Mouse (Mus musculus): ENCODE data around the gene Acadl. TPM values are rescaled to one million over a fixed set of nuclear protein-coding genes. Genes with fewer than 3 reads are reported as not detected.

Gene Acadl
- polyA plus RNA-seq, 1 experiment from 2014 or later = 37.4 TPM

DNA sequence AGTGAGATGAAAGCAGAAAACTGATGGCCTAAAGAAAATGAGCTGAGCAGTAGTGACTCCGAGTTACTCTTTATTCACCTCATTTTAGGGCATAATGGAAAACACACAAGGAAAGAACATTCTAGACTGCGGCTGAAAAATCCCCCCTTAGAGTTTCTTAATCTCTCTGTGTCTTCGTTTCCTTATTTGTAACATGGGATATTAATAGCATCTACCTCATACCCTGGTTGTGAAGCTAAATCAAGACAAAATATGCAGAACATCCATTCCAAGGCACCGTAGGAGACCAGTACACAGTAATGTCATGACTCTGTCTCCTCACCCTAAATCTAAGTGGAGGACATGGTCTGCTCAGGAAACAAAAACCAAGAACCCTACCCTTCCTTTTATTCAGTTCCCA is 2.6 kb upstream of the Acadl start:
- WGBS = 93% methylated on average over 4 of the region's 4 CpGs
- DNase-seq (ENCODE audit: low spot score) = no peak
- H3K36me3 ChIP-seq = no peaks in the 10 kb centered on the region

DNA sequence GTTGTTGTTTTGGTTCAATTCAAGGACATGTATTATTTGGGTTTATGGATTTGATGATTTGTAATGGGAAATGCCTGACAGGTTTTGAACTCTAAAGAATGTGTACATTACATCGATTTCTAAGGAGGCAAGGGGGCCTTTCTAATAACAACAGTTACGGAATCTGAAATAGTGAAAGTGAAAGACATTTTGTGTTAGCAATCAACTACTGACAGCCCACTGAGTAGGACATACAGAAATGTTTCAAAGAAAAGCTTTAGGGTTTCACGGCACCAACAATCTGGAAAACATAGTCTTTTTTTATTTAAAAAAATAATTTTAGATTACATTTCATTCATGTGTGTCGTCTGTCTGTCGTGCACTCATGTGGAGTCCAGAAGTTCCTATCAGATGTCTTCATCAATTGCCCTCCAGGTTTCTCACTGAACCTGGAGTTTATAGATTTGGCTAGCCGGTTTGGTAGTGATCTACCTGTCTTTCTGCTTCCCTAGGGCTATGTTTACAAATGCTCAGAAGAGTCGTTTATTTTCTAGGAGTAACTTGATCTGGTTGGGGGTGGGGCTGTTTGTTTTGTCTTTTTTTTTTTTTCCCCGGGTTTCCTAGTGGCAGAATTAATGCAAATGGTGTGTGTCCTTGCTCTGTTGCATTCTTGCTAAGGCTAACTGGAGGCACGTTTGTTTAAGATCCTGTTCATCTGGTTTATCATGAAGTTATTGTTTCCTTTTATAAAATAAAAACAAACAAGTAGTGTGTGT is 841 bp upstream of the Acadl start:
- Histone ChIP-seq H3K4me1 (peaks cover 18% of the 10 kb centered on the region), H3K4me3 (peak overlapping the region; percentile 94), H3K27me3 (ENCODE audit: low read depth, poor library complexity, severe bottlenecking) (peaks cover 20% of the 10 kb centered on the region), H3K9me3 (replicated peaks) (no peaks in the 10 kb centered on the region; the same call in 1 of the 2 replicates), H3K36me3 (no peaks in the 10 kb centered on the region), H3K27ac (replicated peaks) (no peak overlapping the region)
- no peak for DNase-seq (ENCODE audit: low spot score)
- 19% methylated on average over 9 of the region's 9 CpGs for WGBS

More for the DNA sequence above, 2.6 kb upstream of the Acadl start:
- Histone ChIP-seq H3K27me3 (ENCODE audit: low read depth, poor library complexity, severe bottlenecking) (peaks cover 20% of the 10 kb centered on the region), H3K4me3 (no peak overlapping the region), H3K27ac (replicated peaks) (no peak overlapping the region), H3K4me1 (peaks cover 18% of the 10 kb centered on the region), H3K9me3 (replicated peaks) (no peaks in the 10 kb centered on the region)

DNA sequence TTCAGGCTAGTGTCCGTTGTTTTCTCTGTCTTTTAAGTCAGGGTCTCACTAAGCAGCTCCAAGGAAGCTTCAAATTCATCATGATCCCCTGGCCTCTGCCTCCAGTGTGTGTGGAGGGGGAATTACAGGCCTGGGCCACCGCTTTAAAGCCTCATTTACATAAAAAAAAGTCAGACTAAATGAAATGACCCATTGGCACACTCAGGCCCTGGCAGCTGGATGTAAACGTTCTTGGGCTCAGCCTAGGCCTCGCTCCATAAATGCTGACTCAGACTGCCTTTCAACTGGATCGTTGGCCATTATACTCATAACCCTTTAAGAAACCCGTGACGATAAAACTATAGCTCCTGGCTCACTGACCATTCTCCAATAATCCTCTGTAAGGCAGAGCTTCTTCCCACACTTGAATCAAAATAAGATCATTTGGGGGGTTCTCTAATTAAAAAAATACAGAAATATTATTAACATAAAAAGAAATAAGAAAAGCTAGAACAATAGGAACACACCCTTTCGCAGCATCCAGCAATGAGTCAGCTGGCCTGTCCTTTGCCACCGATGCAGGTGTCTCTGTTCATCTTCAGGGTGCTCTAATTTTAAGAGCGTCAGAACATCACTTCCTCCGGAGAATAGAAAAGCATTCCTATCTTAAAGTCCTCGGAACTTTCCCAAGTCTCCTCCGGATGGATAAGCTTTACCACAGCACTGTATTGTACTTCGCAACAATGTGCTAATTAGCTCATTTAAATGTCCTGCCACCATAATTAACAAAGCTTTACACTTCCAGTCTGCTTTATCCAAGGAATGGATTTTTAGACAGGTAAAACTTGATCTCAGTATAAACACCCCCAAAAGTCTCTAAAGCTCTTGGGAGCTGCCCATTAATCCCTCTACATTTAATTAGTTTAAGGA is 1.1 kb downstream of the Acadl start:
- Histone ChIP-seq H3K4me3 (peak overlapping the region; percentile 94), H3K36me3 (peaks cover 6% of the 10 kb centered on the region; the same call in 1 of the 2 replicates)
- WGBS = 27% methylated on average over 14 of the region's 14 CpGs

DNA sequence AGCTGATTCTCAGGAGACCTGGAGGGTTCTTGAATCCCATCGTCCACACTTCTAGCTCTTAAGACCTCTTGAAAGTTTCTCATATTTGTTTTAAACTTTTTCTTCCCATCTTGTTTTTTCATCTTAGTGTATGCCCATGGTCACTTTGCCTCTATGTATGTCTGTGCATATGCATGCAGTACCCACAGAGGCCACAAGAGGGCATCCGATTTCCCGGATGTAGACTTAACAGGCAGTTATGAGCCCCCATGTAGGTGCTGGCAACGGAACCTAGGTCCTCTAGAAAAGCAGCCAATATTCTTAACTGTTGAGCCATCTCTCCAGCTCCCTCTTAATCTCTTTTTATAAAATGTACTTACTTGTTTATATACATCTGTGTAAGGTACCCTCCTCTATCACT is 15.6 kb downstream of the Acadl start:
- H3K4me1 ChIP-seq = no peaks in the 10 kb centered on the region
- no peak for DNase-seq (ENCODE audit: low spot score)
- no peak overlapping the region for H3K4me3 ChIP-seq
- H3K9me3 ChIP-seq (replicated peaks) = peaks cover 7% of the 10 kb centered on the region; the same call in 1 of the 2 replicates
- no peaks in the 10 kb centered on the region for H3K27me3 ChIP-seq (ENCODE audit: low read depth, poor library complexity, severe bottlenecking)
- H3K36me3 ChIP-seq = peaks cover 43% of the 10 kb centered on the region
- WGBS = 90% methylated on average over 4 of the region's 4 CpGs
- no peak overlapping the region for H3K27ac ChIP-seq (replicated peaks)

More for the DNA sequence above, 1.1 kb downstream of the Acadl start:
- Histone ChIP-seq H3K27ac (replicated peaks) (peak overlapping the region; percentile 90; the same call in 1 of the 2 replicates), H3K27me3 (ENCODE audit: low read depth, poor library complexity, severe bottlenecking) (peaks cover 20% of the 10 kb centered on the region), H3K4me1 (peaks cover 18% of the 10 kb centered on the region), H3K9me3 (replicated peaks) (no peaks in the 10 kb centered on the region; the same call in 1 of the 2 replicates)
- peak; percentile 31 for DNase-seq (ENCODE audit: low spot score)

DNA sequence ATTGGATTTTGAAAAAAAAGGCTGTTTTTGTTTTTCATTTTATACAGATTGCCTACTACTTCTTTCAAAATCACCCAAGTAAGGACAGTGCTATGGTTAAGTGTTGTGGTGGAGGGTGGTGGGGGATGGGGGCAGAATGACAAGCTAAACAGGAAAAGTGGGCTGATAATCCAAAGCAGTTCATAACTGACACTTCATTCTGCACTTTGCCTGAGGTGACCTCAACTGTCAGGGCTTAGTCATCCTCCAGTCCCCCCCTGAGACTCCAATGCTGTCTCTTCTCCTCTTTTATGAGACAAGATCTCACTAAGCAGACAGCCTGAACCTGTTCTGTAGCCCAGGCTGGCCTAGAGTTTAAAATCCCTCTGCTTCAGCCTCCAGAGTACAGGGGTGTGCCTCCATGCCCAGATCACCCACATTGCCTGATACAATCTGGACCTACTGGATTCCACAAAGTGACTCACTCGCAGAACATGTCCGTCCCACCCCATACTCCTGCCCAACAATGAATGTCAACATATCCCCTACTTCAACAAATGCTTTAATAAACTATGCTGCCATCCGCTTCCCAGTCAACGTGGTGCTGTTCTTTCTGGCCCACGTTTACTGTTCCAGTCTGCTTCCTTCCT is 17.3 kb downstream of the Acadl start:
- Histone ChIP-seq H3K4me1 (no peaks in the 10 kb centered on the region), H3K36me3 (peaks cover 39% of the 10 kb centered on the region), H3K4me3 (no peak overlapping the region), H3K9me3 (replicated peaks) (peaks cover 7% of the 10 kb centered on the region; the same call in 1 of the 2 replicates), H3K27me3 (ENCODE audit: low read depth, poor library complexity, severe bottlenecking) (no peaks in the 10 kb centered on the region), H3K27ac (replicated peaks) (no peak overlapping the region)
- no peak for DNase-seq (ENCODE audit: low spot score)
- WGBS = 90% methylated on average over 5 of the region's 5 CpGs

DNA sequence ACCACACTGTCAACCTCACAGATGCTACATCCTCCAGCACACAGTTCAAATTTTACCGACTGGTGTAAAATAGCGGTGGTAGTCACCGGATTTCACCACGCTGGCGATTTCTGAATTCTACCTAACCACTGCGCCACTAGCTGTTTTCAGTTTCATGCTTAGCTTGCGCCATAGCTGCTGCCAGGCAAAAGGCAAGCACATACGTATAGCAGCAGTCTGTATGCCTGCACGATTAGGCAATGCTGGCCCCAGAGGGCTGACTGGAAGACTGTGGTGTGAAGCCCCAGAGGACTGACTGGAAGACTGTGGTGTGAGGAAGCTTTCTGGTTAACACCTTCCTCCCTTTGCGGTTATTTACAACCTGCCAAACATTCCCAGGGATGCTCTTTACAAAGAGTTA is 21.1 kb downstream of the Acadl start:
- peaks cover 17% of the 10 kb centered on the region for H3K36me3 ChIP-seq
- 80% methylated on average over 10 of the region's 10 CpGs for WGBS
- no peak for DNase-seq (ENCODE audit: low spot score)
- no peaks in the 10 kb centered on the region for H3K9me3 ChIP-seq (replicated peaks)
- no peak overlapping the region for H3K4me3 ChIP-seq
- H3K27ac ChIP-seq (replicated peaks) = no peak overlapping the region
- no peaks in the 10 kb centered on the region for H3K4me1 ChIP-seq
- H3K27me3 ChIP-seq (ENCODE audit: low read depth, poor library complexity, severe bottlenecking) = no peaks in the 10 kb centered on the region

DNA sequence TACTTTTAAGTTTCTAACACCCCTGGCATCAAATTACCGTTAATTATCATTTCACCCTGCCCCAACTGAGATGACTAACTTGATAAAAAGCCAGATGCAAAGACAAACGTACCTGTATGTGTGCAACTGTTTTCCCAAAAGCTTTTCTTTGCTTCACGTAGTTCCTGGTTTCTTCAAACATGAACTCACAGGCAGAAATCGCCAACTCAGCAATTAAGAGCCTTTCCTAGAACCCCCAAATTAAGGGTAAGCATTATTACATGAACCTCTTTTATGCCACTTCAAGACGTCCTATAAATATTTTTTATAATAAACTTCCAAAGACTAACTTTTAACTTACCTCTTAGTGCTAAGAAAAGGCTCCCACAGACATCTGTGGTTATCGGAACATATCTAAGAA is 21.6 kb downstream of the Acadl start:
- WGBS = 89% methylated on average over 6 of the region's 6 CpGs
- DNase-seq (ENCODE audit: low spot score) = no peak
- Histone ChIP-seq H3K36me3 (peaks cover 15% of the 10 kb centered on the region), H3K9me3 (replicated peaks) (no peaks in the 10 kb centered on the region), H3K27me3 (ENCODE audit: low read depth, poor library complexity, severe bottlenecking) (no peaks in the 10 kb centered on the region), H3K4me3 (no peak overlapping the region), H3K4me1 (no peaks in the 10 kb centered on the region), H3K27ac (replicated peaks) (no peak overlapping the region)

DNA sequence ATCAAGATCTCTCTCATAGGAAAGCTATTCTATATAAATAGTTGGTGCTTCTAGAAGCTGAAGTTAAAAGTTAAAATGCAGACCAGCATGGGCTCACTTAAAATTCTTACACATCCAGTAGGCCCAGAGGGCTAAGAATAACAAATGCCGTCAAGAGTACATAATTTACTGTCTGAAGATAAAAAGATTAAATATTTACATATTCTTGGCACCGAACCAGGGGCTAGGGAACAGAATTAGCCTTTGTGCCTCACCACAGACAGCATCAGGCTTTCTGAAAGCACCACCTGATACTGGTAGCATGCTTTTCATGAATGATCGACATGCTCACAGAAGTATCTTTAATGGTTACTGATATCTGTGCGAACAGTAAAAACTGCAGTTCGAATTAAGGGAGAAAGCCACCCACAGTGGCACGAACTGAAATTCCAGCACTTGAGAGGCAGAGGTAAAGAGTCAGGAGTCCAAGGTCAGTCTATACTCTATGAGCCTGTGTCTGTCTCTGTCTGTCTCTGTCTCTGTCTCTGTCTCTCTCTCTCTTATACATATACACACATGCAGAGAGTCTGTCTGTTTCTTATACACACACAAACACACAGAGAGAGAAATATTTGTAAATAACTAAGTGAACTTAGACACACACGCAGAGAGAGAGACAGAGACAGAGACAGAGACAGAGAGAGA is 23.2 kb downstream of the Acadl start:
- 90% methylated on average over 7 of the region's 7 CpGs for WGBS

DNA sequence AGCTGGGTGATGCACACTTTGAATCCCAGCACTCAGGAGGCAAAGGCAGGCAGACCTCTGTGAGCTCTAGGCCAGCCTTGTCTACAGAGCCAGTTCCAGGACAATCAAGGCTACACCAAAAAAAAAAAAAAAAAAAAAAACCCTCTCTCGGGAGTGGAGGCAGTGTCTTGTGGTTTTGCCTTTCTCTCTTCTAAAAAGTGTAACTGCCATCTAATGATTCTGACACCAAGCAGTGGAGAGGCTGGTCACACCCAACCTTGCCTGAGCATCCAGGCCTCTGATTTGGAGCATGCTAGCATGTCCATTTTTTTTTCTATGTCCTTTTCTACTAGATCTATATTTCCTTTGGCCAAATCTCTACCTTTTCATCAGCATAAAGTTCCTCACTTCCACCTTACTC is 23.9 kb downstream of the Acadl start:
- 67% methylated on average over 1 of the region's 1 CpGs for WGBS
- Histone ChIP-seq H3K27ac (replicated peaks) (no peak overlapping the region), H3K36me3 (peaks cover 11% of the 10 kb centered on the region), H3K4me1 (no peaks in the 10 kb centered on the region), H3K27me3 (ENCODE audit: low read depth, poor library complexity, severe bottlenecking) (no peaks in the 10 kb centered on the region), H3K4me3 (no peak overlapping the region), H3K9me3 (replicated peaks) (no peaks in the 10 kb centered on the region)
- no peak for DNase-seq (ENCODE audit: low spot score)

More for the DNA sequence above, 23.2 kb downstream of the Acadl start:
- H3K36me3 ChIP-seq = peaks cover 11% of the 10 kb centered on the region
- H3K4me1 ChIP-seq = no peaks in the 10 kb centered on the region
- no peak overlapping the region for H3K4me3 ChIP-seq
- no peaks in the 10 kb centered on the region for H3K27me3 ChIP-seq (ENCODE audit: low read depth, poor library complexity, severe bottlenecking)
- no peak for DNase-seq (ENCODE audit: low spot score)
- no peak overlapping the region for H3K27ac ChIP-seq (replicated peaks)
- H3K9me3 ChIP-seq (replicated peaks) = no peaks in the 10 kb centered on the region

DNA sequence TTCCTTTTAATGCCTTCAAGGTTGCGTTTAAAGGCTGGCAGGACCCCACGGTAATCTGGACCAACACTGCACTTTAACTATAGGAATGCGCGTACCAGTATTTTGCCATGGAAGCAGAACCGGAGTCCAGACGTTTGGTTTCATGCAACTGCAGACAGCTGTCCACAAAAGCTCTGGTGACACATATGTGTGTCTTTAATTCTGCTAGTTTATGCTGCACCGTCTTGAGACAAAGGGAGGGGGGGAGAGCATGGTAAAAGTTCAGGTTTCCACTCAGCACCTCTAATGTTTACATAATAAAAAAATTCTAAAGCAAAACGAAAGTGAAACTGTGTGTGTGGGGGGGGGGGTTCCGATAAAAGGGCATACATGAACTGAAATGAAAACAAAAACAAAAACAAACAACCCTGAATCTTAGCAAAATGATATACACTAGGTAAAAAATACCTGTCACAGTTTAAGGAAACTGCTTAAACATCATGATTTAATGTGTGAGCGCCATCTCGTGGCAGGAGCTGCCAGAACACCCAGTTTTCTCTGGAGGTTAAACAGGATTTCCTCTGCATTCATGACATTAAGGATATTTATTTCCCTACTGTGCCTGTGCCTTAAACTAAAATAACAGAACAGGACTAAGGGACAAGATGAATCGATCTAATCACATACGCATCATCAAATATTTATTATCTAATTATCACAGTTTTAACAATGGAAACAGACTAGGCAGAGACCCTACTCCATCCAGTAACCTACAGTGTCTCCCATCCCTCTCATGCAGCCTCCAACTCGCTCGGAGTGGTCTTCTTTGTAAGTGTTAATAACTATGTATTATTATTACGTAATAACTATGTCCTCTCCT is 24.7 kb downstream of the Acadl start:
- Histone ChIP-seq H3K4me3 (no peak overlapping the region), H3K27ac (replicated peaks) (no peak overlapping the region), H3K36me3 (peaks cover 11% of the 10 kb centered on the region), H3K4me1 (no peaks in the 10 kb centered on the region), H3K9me3 (replicated peaks) (no peaks in the 10 kb centered on the region), H3K27me3 (ENCODE audit: low read depth, poor library complexity, severe bottlenecking) (no peaks in the 10 kb centered on the region)
- DNase-seq (ENCODE audit: low spot score) = peak; percentile 47
- 62% methylated on average over 16 of the region's 16 CpGs for WGBS

DNA sequence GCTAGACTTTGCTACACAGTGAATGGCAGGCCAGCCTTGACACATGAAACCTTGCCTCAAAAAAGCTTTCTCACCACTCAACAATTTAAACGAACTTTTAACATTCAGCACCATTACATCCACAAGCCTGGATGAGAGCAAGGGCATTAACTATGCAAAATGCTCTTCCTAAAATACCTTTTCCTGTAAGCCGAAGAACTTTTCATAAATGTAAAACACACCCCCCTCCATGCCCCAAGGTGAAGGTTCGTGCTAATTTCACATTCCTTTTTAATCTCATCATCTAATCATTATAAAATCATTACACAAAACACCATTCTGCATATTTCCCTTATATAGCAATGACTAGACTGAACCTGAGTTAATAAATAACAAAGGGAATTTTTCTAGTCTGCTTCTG is 25.9 kb downstream of the Acadl start:
- DNase-seq (ENCODE audit: low spot score) = no peak
- 90% methylated on average over 3 of the region's 3 CpGs for WGBS
- Histone ChIP-seq H3K27me3 (ENCODE audit: low read depth, poor library complexity, severe bottlenecking) (no peaks in the 10 kb centered on the region), H3K27ac (replicated peaks) (no peak overlapping the region), H3K36me3 (peaks cover 3% of the 10 kb centered on the region; the same call in 1 of the 2 replicates), H3K9me3 (replicated peaks) (no peaks in the 10 kb centered on the region), H3K4me1 (no peaks in the 10 kb centered on the region), H3K4me3 (no peak overlapping the region)

All from midbrain, embryonic 10.5 days (tissue).